Mouse (Mus musculus) lung, adult 18-20 months (tissue): ENCODE data around the gene Mrpl2.

Source experiments
- DNase-seq, 2 experiments: peaks; one replicate each; pipeline ENCODE4 v3.0.0; 2022; ENCODE audit warnings: mixed read lengths in 2 of 2

Mrpl2 gene

DNA sequence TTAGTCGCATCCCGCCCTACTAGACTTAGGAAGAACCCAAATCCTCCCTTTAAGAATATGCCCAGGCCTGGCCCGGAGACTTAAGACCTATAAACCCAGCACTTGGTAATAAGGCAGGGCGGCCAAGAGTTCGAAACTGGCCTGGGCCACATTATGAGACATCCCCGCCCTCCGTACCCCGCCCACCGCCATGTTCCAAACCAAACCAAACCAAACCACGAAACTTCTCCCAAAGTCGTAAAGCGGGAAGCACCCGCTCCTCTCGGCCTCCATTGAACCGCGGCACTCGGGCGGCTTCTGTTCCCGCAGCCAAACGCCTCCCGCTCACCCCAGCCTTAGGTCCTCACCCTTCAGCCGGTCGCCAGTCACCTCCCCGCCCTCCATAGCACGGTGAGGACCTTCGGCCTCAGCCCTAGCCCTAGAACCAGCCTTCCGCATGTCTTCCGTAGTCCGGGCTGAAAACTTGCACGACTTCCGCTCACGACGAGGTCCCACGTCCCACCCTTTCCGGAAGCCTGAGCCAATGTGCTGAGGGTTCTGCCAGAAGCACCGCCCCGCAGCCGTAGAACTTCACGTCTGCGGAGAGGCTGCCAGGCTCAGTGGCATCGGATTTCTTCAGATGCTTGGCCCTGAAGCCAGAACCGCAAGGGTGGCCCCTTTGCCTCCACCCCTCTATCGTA lies 28.0 kb downstream of the Mrpl2 start, which contains the start of gene Rrp36:
TSS of gene Rrp36 (minus strand) at position 503 of the 680 bp plus-strand sequence.
- DNase-seq = peak; percentile 94

DNA sequence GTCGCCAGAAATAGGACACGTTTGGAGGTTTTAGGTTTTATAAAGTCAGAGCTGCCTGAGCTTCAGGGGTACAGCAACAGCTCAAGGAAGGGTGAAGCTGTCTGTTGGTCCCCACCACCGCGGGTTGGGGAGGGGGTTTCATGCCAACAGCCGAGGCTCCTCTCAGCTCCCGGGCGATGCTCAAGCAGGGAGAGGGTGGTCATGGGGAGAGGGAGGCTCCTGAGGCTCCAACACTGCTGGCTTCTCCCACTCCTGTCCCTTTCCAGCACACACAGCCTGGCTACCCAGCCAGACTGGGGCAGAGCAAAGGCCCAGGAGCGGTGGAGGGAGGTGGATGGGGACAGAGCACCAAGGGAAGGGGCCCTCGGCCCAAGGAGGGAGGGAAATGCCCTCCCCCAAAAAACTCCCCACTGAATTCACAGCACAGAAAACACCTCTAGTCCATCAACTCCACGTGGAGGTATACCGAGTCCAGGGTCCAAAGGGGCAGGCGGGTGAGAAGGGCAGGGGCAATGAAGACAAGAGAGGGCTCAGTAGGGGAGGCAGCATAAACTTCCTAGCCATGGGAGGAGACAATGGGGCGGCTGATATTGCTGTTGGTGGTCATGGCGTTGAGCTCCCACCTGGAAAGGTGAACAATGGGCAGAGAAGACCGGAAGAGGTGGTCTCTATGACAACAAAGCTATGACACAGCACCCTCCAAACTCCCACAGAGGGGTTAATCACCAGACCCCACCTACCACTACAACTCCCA lies 28.7 kb downstream of the Mrpl2 start:
- DNase-seq = no peak

DNA sequence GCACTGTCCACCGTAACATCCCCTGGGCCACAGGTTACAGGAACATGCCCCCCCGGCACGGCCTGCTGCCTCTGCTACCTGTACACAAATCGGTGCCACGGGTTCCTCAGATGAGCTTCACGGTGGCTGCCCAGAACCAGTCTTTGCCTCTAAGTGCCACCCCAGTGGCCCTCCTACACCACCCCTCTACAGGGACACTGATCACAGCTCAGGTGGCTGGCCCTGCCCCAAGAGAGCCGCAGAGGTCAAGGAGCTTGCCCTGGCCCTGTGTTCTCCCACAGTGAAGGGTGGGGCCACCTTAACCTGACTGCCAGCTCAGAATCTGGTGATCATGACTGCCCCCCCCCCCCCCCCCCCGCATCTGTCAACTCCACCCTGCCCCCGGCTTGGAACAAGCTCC lies 32.4 kb downstream of the Mrpl2 start, which contains the start of gene Mea1:
TSS of gene Mea1 (plus strand) at position 378 of the 400 bp plus-strand sequence.
- DNase-seq = peak; percentile 82 to 87

DNA sequence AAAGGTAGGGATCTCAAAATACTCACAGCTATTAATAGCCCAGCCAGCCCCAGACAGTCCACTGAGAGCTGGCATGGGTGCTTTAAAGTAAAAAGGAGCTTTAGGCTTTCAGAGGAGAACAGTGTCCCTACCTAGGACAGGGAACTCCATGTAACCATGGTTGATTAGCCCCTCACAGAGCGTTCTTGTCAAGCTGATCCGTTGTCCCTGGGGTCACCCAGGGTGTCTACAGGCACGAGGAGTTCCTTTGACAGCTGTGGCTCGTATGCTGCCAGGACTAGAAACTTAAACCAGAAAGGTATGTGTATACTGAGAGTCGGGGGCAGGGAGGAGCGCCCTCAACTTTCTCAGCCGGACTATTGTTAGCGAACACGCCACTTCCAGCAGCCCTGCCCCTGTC lies 32.9 kb downstream of the Mrpl2 start:
- no peak for DNase-seq

DNA sequence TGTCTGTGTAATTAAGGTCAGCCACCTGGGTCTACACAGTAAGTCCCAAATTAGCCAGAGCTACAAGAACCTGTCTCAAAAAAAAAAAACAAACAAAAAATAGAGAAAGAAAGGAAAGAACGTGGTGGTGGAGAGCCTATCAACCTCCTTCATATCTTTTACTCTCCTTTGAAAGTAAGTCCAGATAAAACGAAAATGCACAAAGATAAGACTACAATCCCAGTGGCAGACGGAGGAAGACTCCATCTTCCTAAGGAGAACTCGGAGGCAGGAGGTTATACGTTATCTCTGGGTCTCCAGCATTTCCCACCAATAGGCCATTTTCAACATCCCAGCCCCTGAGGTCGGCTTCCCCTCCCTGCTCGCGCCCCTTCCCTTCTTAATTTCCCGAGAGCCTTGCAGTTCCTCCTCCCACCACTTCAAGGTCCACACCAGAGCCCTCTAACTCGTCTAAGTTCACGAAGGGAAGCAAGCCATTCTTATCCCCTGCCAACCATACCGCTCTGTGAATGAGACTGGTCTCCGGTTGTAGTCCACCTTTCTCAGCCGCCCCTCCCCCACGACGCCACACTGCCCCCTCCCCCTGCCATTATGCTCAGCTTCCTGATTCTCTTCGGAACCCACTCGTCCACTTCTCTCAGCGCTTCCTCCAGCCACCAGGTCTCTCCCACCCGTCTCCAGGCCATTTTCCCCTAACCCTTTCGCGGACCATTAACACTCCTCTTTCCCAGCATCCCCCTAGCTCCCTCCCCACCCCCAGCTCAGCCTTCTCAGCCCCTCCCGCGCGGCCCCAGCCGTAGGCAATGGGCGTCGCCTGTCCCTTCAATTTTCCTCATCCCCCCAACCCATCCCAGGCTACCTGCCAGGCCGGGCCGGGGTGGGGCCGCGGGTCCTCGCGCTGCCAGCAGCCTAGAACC lies 34.1 kb downstream of the Mrpl2 start:
- peak; percentile 43 to 44 for DNase-seq

DNA sequence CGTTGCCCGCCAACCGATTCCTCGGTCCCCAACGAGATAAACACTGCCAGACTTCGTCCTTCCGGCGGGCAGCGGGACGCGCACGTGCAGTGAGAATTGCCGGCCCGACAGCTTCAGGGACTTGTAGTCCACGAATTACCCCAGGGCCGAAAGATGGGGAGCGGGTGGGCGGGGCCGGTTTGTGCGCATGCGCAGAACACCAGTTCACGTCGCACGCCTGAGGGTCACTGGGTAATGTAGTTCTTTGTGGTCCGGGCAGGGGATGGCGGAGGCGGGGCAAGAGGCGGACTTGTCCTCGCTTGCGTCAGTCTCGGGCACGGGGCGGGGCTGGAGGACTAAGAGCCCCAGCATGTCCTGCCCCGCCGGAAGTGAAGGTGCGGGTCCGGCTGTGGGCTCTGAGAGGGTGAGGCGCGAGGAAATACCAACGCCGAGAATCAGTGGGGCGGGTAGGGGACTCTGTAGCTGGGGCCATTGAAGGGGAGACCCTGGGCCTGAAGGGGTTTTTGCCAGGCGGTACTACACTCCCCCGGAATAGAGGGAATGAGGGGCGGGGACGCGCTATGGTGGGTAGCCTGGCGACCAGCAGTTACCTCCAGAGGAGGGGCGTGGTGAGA lies 34.8 kb downstream of the Mrpl2 start, which contains the start of gene Klhdc3:
TSS of gene Klhdc3 (minus strand) at position 155 of the 614 bp plus-strand sequence.
- peak; percentile 98 to 99 for DNase-seq

DNA sequence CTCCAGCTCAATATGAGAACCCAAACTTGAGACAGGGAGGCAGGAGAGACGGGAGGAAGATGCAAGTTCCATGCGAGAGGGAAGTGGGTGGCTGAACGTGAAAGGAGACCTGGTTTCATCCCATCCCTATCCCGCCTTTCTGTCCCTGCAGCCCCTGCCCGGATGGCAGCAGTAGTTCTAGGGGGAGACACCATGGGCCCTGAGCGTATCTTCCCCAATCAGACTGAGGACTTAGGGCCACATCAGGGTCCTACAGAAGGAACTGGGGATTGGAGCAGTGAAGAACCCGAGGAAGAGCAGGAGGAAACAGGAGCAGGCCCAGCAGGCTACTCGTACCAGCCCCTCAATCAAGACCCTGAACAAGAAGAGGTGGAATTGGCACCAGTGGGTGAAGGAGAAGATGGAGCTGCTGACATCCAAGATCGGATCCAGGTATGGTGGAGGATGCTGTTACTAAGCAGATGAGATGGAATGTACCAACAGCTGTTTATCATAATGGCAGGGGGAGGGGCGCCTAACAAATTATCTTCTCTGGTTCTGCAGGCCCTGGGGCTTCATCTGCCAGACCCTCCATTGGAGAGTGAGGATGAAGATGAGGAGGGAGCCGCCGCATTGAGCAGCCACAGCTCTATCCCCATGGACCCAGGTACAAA lies 35.6 kb downstream of the Mrpl2 start:
- DNase-seq = no peak

DNA sequence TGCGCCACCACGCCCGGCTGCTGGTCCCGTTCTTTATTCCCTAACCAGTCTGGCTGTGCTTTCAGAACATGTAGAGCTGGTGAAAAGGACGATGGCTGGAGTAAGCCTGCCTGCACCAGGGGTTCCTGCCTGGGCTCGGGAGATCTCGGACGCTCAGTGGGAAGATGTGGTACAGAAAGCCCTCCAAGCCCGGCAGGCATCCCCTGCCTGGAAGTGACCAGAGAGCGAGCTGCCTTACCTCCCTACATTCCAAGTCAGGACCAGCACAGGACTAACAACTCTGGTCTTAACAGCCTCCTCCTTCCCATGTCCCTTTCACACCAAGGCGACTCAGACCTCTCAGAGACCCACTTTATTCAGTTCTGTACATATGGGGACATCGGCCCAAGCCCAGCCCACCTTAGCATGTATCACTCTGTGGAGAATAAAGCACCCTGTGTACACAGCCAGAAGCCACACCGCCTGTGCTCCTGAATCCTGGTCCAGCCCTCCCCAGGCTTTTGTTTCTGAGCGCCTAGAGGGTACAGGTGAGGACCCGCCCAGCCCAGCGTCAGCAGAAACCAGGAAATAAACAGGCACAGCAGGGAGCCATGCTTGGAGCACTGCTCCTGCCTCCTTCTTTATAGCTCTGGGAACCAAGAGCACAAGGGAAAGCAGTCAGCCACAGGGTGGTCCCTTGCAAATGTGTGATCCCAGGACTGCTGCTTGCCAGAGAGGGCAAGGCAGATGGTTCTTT lies 36.8 kb downstream of the Mrpl2 start:
- peak in 1 of 2 experiments; percentile 28 for DNase-seq

DNA sequence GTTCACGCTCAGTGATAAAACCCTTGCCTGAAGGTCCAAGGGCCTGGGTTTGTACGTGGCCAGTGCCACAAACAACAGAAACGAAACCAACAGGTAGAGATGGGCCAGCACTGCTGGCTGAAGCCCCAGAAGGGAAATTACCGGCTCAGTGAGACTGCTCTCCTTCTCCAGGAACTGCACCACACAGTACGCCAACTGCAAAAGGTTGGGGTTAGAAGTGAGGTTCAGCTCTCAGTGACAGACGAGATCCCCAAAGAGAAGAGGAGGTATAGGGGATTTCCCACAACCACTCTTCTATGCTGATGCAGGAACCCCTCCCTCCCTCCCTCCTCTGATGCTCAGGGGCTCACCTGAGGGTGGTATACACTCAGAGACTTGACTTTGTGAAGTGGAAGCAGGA lies 39.9 kb downstream of the Mrpl2 start:
- DNase-seq = no peak

DNA sequence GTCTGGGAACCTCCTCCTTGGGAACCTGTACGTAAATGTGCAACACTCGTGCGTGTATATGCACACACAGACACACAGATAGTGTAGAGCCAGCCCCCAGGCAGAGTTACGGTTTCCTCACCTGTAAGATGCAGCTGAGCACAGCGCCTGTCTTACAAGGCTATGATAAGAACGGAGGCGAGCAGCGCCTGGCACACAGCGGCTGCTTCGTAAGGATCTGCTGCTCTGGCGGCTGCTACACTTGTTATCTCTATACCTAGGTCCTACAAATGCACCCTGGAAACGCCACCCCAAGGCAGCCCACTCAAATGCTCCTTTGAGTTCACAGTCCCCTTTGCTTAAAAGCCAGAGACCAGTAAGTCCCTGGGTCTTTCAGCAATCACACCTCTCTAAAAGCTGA lies 44.6 kb downstream of the Mrpl2 start:
- no peak for DNase-seq

DNA sequence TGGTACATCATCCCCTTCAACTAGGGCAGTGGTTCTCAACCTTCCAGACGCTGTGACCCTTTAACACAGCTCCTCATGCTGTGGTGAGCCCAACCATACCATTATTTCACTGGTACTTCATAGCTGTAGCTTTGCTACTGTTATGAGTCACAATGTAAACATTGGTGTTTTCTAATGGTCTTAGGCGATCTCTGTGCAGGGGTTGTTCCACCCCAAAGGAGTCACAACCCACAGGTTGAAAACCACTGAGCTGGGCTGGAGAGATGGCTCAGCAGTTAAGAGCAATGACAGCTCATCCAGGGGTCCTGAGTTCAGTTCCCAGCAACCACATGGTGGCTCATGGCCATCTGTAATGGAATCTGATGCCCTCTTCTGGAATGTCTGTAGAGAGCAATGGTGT lies 45.4 kb downstream of the Mrpl2 start:
- DNase-seq = no peak

DNA sequence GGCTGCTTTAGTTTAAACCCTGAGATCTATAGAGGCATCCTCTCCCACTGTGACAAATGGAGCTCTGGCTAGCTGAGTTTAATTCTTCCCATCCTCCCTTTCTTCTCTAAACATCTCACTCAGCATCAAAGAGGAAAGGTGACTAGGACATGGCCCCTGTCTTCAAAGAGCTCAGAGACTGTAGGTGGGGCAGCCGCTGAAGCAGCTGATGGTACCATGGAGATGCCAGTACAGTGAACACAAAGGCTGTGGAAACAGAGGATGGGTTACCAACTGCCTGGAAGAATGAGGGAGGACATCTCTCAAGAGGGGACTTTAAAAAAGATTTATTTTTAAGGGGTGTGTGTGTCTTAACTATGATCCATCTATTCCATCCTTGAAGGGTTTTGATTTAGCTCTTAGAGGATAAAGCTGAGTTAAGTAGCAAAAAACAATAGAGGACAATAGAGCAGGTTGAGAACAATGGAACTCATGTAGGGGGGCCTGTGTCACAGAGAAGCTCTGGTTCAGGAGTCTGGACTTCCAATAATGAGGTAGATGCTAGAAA lies 48.6 kb downstream of the Mrpl2 start:
- DNase-seq = no peak

DNA sequence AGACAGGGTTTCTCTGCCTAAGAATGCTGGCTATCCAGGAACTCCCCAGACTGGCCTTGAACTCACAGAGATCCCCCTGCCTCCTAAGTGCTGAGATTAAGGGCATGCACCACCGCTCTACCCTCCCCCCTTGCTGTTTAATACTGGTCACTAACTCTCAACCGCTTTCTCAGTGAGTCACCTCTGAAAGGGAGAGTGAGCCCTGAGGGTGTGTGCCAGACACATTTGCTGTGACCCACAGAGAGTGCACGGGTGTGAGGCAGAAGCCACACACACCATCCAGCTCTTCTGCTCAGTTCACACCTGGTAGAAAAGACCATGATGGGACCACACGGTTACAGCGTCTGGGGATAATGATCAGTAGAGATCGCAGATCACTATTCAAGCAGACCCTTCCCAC lies 52.5 kb downstream of the Mrpl2 start:
- DNase-seq = no peak

DNA sequence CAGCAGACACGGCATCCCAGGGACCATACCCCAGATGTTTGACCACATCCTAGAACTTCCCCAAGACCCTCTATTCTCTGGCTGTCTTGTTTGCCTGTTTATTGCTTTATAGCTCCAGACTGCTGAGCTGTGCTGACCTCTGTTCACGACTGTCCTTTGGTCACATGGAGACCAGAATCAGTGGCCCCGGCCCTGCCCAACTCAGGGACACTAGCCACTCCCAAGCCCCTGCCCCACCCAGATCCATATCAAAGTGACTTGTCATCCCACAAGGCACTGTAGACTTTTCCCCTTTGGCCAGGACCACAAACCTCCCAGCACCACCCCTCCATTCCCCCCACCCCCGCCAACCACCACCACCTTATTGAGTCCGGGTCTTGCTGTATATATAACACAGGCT lies 53.2 kb downstream of the Mrpl2 start:
- DNase-seq = no peak
